Mouse (Mus musculus): ENCODE data around the gene Alcam. TPM values are rescaled to one million over a fixed set of nuclear protein-coding genes. Genes with fewer than 3 reads are reported as not detected.

Alcam gene
- total and polyA plus RNA-seq, 3 experiments = 1.5 to 3.5 (median 2.4) TPM

DNA sequence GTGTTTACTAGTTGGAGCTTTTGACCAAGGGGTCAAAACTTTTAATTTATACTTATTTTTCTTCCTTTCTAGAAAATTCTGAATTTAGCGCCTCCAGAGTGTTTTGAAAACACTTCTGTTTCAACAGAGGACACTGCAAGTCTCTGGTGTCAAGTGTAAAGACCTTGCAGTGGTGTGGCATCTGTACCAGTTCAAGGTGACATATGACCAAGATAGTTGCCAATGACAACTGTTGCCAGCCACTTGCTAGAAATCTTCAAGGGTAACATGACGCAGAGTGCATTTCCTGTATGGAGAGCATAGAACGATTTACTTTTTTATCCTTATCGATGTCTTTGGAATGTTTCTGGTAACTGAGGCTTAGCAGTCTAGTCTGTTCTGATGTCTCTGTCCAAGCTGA, 119.8 kb downstream of the Alcam start:
- Histone ChIP-seq H3K36me3 (ENCODE audit: control insufficient read depth, insufficient read depth, low read length) (no peaks in the 10 kb centered on the region), H3K27me3 (ENCODE audit: control insufficient read depth, insufficient read depth, low read length) (no peaks in the 10 kb centered on the region), H3K9ac (ENCODE audit: low read depth, low read length) (no peak overlapping the region), H3K4me1 (ENCODE audit: control insufficient read depth, insufficient read depth, low read length) (no peaks in the 10 kb centered on the region), H3K4me3 (no peak overlapping the region), H3K79me2 (replicated peaks; ENCODE audit: control insufficient read depth, insufficient read depth, low read length) (no peaks in the 10 kb centered on the region), H3K27ac (no peak overlapping the region)
- no peak for TF ChIP-seq POLR2A (IDR thresholded peaks at IDR 0.05; ENCODE audit: insufficient read depth, low read depth, low read length)
- no peak for TF ChIP-seq CTCF (IDR thresholded peaks at IDR 0.05)
- intact Hi-C loops (cut with DNase I) = no loop called here
- DNase-seq = no peak
- WGBS = 46% methylated on average over 4 of the region's 4 CpGs

GRCm38 (mm10) chr16:52333631-52334030, 120.2 kb downstream of the Alcam start:
- Histone ChIP-seq H3K36me3 (ENCODE audit: control insufficient read depth, insufficient read depth, low read length) (no peaks in the 10 kb centered on the region), H3K9ac (ENCODE audit: low read depth, low read length) (no peak overlapping the region), H3K27me3 (ENCODE audit: control insufficient read depth, insufficient read depth, low read length) (no peaks in the 10 kb centered on the region), H3K27ac (no peak overlapping the region), H3K4me1 (ENCODE audit: control insufficient read depth, insufficient read depth, low read length) (no peaks in the 10 kb centered on the region), H3K79me2 (replicated peaks; ENCODE audit: control insufficient read depth, insufficient read depth, low read length) (no peaks in the 10 kb centered on the region), H3K4me3 (no peak overlapping the region)
- WGBS = 72% methylated on average over 5 of the region's 5 CpGs
- TF ChIP-seq EP300 (IDR thresholded peaks at IDR 0.05; ENCODE audit: insufficient read depth, low read depth, low read length) (no peak), CTCF (IDR thresholded peaks at IDR 0.05) (no peak), POLR2A (IDR thresholded peaks at IDR 0.05; ENCODE audit: insufficient read depth, low read depth, low read length) (no peak)
- no peak for DNase-seq
- intact Hi-C loops (cut with DNase I) = no loop called here

DNA sequence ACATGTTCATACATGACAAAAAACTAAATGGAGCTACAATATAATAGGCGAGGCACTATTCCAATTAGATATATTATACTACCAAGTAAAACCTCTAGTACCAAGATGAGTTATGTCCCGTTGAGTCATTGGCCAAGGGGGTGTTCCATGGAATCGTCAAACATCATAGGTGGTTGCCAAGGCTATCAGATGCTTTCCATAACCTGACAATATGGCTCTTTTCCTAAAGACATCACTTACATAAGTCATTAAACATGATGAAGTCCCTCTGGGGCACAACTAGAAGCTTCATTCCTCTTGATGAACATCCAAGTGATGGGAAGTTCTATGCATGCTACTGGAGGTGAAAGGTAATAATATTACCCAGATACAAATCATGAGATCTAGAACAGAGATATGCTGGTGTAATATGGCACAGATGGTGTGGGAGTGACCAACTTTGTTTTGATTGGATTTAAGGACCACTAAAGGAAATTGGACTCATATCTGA, 122.5 kb downstream of the Alcam start:
- Histone ChIP-seq H3K9ac (ENCODE audit: low read depth, low read length) (no peak overlapping the region), H3K79me2 (replicated peaks; ENCODE audit: control insufficient read depth, insufficient read depth, low read length) (no peaks in the 10 kb centered on the region), H3K27ac (no peak overlapping the region), H3K4me3 (no peak overlapping the region), H3K4me1 (ENCODE audit: control insufficient read depth, insufficient read depth, low read length) (no peaks in the 10 kb centered on the region), H3K27me3 (ENCODE audit: control insufficient read depth, insufficient read depth, low read length) (no peaks in the 10 kb centered on the region), H3K36me3 (ENCODE audit: control insufficient read depth, insufficient read depth, low read length) (no peaks in the 10 kb centered on the region)
- intact Hi-C loops (cut with DNase I) = no loop called here
- WGBS = 90% methylated on average over 3 of the region's 3 CpGs
- DNase-seq = no peak
- no peak for TF ChIP-seq CTCF (IDR thresholded peaks at IDR 0.05)
- no peak for TF ChIP-seq POLR2A (IDR thresholded peaks at IDR 0.05; ENCODE audit: insufficient read depth, low read depth, low read length)
- no peak for TF ChIP-seq EP300 (IDR thresholded peaks at IDR 0.05; ENCODE audit: insufficient read depth, low read depth, low read length)

- Histone ChIP-seq H3K27ac (no peak overlapping the region), H3K4me3 (no peak overlapping the region), H3K4me1 (ENCODE audit: control insufficient read depth, insufficient read depth, low read length) (no peaks in the 10 kb centered on the region), H3K36me3 (ENCODE audit: control insufficient read depth, insufficient read depth, low read length) (no peaks in the 10 kb centered on the region), H3K79me2 (replicated peaks; ENCODE audit: control insufficient read depth, insufficient read depth, low read length) (no peaks in the 10 kb centered on the region), H3K9ac (ENCODE audit: low read depth, low read length) (no peak overlapping the region), H3K27me3 (ENCODE audit: control insufficient read depth, insufficient read depth, low read length) (no peaks in the 10 kb centered on the region)
- 62% methylated on average over 2 of the region's 2 CpGs for WGBS
- intact Hi-C loops (cut with DNase I) = no loop called here
- TF ChIP-seq POLR2A (IDR thresholded peaks at IDR 0.05; ENCODE audit: insufficient read depth, low read depth, low read length) = no peak
- TF ChIP-seq EP300 (IDR thresholded peaks at IDR 0.05; ENCODE audit: insufficient read depth, low read depth, low read length) = no peak
- no peak for TF ChIP-seq CTCF (IDR thresholded peaks at IDR 0.05)
- DNase-seq = no peak
These were observed 124.5 kb downstream of the Alcam start for GRCm38 (mm10) chr16:52329420-52329819.

- no peaks in the 10 kb centered on the region for H3K79me2 ChIP-seq (replicated peaks; ENCODE audit: control insufficient read depth, insufficient read depth, low read length)
- TF ChIP-seq CTCF (IDR thresholded peaks at IDR 0.05) = no peak
- no peak for TF ChIP-seq POLR2A (IDR thresholded peaks at IDR 0.05; ENCODE audit: insufficient read depth, low read depth, low read length)
- TF ChIP-seq EP300 (IDR thresholded peaks at IDR 0.05; ENCODE audit: insufficient read depth, low read depth, low read length) = no peak
- intact Hi-C loops (cut with DNase I) = loop anchor here (10.0 kb wide), 1 partner anchor 1004 kb away; no protein-coding TSS in a partner anchor
- no peaks in the 10 kb centered on the region for H3K36me3 ChIP-seq (ENCODE audit: control insufficient read depth, insufficient read depth, low read length)
- no peaks in the 10 kb centered on the region for H3K27me3 ChIP-seq (ENCODE audit: control insufficient read depth, insufficient read depth, low read length)
- H3K9ac ChIP-seq (ENCODE audit: low read depth, low read length) = no peak overlapping the region
- H3K27ac ChIP-seq = no peak overlapping the region
- no peaks in the 10 kb centered on the region for H3K4me1 ChIP-seq (ENCODE audit: control insufficient read depth, insufficient read depth, low read length)
- 46% methylated on average over 1 of the region's 1 CpGs for WGBS
- no peak overlapping the region for H3K4me3 ChIP-seq
- no peak for DNase-seq
These were observed 134.6 kb downstream of the Alcam start for GRCm38 (mm10) chr16:52319229-52319628.

DNA sequence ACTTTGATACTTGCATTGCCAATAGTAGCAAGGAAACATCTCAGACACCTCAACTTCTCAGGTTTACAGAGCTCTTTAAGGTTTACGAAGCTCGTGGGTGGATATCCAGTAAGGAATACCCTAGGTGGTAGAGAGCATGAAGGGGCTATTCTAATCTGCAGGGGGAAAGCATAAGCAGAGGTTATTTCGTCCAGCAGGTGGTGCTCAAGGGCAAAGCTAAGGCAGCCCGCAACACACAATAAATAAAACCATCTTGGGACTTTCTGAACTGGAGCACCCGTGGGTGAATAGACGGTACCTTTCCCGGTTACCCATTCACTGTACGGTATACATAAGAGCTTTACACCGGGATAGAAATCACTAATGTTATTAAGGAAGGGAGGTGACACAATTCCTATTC, 142.8 kb downstream of the Alcam start:
- intact Hi-C loops (cut with DNase I) = loop anchor here (1.0 to 10.0 kb wide), 3 partner anchors 141 to 996 kb away; partner anchors contain the start of gene Alcam
- Histone ChIP-seq H3K27me3 (ENCODE audit: control insufficient read depth, insufficient read depth, low read length) (no peaks in the 10 kb centered on the region), H3K79me2 (replicated peaks; ENCODE audit: control insufficient read depth, insufficient read depth, low read length) (no peaks in the 10 kb centered on the region), H3K4me1 (ENCODE audit: control insufficient read depth, insufficient read depth, low read length) (no peaks in the 10 kb centered on the region), H3K4me3 (no peak overlapping the region), H3K9ac (ENCODE audit: low read depth, low read length) (no peak overlapping the region), H3K27ac (no peak overlapping the region), H3K36me3 (ENCODE audit: control insufficient read depth, insufficient read depth, low read length) (no peaks in the 10 kb centered on the region)
- 11% methylated on average over 9 of the region's 9 CpGs for WGBS
- TF ChIP-seq CTCF (IDR thresholded peaks at IDR 0.05) (peak; percentile 89), EP300 (IDR thresholded peaks at IDR 0.05; ENCODE audit: insufficient read depth, low read depth, low read length) (0 out of 2 replicates have a peak, but pooled peaks have one; percentile 26), POLR2A (IDR thresholded peaks at IDR 0.05; ENCODE audit: insufficient read depth, low read depth, low read length) (no peak)
- peak; percentile 48 to 69 for DNase-seq
